Mouse (Mus musculus): ENCODE measurements around the gene Lmna.

DNA sequence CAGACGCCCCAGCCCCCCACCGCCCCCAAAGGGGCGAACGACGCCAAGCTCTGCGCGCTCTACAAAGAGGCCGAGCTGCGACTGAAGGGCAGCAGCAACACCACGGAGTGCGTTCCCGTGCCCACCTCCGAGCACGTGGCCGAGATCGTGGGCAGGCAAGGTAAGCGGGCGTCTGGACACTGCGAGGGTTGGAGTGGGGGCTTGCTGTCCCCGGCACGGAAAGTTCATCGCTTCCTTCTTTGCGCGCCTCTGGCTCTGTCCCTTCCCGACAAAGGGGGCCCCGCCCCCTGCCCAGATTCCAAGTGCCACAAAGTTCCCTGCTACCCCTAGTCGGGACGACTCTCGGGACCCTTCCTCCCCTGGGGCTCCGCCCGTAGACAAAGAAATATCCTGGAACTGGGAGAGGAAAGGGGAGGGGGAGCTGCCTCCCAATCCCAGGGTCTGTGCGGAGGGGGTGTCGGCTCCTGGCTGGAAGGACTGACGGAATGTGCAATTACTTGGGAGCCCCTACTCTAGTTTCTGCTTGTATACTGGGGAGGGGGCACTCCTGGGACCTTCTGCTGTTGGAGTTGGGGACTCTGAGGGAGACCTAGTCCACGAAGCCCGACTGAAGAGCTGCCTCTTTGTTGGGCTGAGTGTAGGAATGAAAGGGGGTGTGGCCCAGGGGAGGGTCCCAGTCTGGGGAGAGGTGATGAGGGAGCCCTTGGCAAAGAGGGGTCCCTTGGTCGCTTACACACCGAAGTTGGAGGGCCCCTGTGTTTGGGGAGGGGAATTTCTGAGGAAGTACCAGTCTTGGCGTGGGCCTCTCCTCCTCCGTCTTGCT lies 23.1 kb upstream of the Lmna start:
- no peak for TF ChIP-seq CTCF (IDR thresholded peaks at IDR 0.05; ENCODE audit: borderline replicate concordance, insufficient read depth, low read depth, low read length)
- no peak for TF ChIP-seq POLR2A (IDR thresholded peaks at IDR 0.05; ENCODE audit: borderline replicate concordance, insufficient read depth, low read length)
